Mouse (Mus musculus) bone marrow macrophage, adult 2 months (primary cell): ENCODE measurements around the gene 9430097D07Rik.

Experiments used
- CTCF ChIP-seq: IDR thresholded peaks from 2 replicates; pipeline ENCODE4 v1.5.1; 2012; ENCODE audit warnings: low read depth, mild to moderate bottlenecking, low read length, moderate library complexity
- POLR2A ChIP-seq: IDR thresholded peaks from 2 replicates; pipeline ENCODE4 v1.6.1; 2012; ENCODE audit warnings: mild to moderate bottlenecking, low read depth, low read length, borderline replicate concordance

- no peak for TF ChIP-seq POLR2A
- no peak for TF ChIP-seq CTCF
Observed at GRCm38 (mm10) chr2:32546951-32547350, 28.5 kb downstream of the 9430097D07Rik start.
